Mouse (Mus musculus): ENCODE data around the gene Twnk.

DNA sequence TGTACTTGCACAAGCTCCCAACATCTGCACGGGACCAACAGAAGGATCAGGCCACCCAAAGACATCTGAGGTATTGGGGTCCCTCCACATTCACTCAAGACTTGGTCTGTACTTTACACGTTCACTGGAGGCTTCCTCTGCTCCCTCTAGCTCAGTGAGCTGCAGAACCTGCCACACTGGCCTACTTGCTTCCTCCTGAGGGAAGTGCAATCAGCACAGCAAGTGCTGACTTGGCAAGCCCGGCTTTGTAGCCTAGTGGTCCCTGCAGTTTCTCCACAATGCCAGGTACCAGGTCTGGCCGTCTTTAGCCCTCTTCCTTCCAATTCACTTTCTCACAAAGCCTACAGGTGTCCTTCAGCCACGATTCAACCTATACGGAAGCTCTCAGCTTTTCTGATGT lies 18.5 kb upstream of the Twnk start:
- TF ChIP-seq POLR2A (IDR thresholded peaks at IDR 0.05; ENCODE audit: borderline replicate concordance, extremely low read depth, low read depth, low read length) (no peak), CTCF (IDR thresholded peaks at IDR 0.05; ENCODE audit: insufficient read depth, low read length) (no peak)
